Mouse (Mus musculus): ENCODE results near the gene Atp6v0d1. TPM values are rescaled to one million over a fixed set of nuclear protein-coding genes. Genes with fewer than 3 reads are reported as not detected.

The Atp6v0d1 gene
- polyA plus RNA-seq, 1 experiment = 17.4 TPM

DNA sequence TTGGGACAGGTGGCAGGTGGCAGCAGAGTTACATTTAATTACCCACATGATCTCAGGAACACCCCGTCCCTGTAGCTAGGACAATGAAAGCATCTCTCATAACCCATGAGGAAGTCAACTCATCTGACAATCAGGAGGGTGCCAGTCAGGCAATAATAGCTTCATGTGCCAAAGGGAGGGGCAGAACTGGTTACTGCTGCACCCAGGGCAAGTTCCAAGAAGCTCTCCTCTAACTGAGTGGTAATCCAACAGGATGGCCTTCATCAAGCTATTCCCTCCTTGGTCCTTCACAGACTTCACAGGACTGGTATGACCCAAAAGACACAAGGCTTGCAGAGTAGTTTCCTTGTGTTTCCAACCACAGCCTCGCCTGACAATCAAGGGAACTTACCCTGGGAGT, 15.8 kb downstream of the Atp6v0d1 start:
- TF ChIP-seq GATA1 (IDR thresholded peaks at IDR 0.05; ENCODE audit: low read length) = no peak

DNA sequence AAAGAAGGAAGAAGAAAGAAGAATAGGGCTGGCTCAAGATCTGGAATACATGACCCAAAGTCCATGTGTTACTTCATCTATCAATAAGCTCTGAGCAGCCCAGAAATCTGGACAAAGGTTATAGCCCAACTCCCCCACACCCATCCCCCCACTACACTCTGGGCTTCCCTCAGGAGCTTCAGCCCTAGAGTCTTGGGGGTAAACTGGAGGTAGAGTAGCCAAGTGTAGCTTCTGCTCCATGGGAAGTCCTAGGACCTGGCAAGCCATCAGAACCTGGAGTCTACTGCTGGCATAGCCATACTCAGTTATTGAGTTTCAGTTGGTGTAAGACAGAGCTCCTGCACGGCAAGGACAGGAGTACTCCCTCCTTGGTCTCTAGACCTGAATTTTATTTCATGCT, 16.3 kb downstream of the Atp6v0d1 start:
- no peak for TF ChIP-seq GATA1 (IDR thresholded peaks at IDR 0.05; ENCODE audit: low read length)

DNA sequence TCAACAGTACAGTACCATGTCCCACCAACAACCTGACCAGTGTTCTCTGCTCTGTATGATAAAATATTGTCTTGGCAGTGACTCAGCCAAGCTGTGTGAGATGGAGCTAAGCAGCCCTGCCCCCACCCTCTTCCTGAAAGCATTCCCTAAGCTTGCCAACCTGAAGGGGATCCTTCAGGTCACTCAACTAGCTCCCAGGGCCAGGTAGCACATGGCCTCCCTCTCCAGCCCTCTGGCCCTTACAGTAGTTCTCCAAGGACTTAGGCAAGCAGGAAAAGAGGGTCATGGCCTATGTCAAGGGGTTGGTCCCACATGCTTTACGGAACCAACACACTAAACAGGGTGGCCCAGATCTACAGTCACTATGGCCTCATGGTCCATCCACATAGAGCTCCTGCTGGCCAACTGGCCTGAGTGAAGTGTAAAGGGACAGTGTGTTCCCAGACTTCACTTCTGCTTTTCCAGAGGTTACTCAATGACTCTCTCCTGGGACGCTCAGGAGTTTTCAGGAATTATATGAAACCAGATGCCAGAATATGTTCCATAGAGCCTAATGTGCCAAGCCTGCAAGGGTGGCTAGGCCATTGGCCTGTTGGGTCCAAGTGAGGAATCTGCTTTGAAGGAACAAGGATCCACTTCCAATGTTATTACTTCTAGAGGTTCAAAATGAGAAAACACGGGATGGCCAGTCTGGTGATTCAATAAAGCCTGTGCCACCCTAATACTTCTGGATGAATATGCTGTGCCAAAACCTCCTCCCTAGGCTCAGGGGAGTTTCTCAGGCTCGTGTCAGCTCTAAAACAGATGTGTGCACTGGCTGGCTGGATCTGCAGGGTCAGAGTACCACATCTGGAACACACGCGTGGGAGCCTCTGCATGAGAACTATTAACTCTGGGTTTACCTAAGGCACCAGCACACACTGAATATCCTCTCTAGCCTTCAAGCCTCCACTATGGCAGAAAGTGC, 19.2 kb downstream of the Atp6v0d1 start:
- no peak for TF ChIP-seq GATA1 (IDR thresholded peaks at IDR 0.05; ENCODE audit: low read length)

DNA sequence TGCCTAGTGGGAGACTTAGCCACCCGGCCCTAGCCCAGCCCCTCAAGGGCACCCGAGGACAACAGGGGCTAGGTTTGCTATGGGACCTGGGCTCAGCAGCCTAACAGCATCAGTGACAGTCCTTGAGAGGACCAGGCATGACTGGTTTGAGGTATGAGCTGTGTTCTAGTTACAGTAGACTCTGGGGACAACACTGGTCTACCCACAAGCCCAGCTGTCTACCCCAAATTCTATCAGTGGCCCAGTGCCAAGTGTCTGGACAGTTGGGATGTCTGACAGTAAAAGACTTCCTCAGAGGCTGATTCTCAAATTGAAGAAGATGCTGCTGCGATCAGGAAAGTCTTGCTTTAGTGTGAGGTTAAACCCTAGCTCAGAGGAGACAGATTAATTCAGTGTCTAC, 20.6 kb downstream of the Atp6v0d1 start:
- TF ChIP-seq GATA1 (IDR thresholded peaks at IDR 0.05; ENCODE audit: low read length) = no peak

DNA sequence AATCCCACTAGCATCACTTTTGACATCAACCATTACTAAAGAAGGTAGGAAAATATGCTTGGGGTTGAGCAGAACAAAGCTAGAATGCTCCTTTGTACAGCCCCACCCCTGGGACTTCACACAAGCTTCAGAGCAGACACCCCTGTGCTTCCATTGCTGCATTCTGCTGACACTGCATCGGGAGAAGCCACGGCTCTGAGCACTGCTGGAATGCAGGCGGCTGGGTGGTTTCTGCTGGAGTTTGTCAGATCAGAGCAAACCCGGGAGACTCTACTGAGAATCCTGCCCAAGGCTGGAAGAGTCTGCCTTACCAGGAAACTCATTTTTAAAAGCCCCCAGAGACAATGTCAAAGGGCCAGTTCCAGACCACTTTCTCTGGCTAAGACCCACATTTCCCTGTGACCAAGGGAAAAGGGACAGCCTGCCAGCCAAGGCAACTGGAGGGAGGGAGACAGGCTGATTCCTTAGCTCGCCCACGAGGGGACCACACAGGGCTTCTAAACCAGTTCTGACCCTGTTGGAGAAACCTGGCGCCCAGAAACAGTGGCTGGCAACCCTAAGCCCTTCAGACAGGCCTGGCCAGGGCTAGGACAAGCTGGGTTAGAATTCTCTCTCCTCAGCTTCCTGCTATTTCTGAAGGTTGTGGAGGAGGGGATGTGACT, 21.2 kb downstream of the Atp6v0d1 start:
- TF ChIP-seq GATA1 (IDR thresholded peaks at IDR 0.05; ENCODE audit: low read length) = no peak

DNA sequence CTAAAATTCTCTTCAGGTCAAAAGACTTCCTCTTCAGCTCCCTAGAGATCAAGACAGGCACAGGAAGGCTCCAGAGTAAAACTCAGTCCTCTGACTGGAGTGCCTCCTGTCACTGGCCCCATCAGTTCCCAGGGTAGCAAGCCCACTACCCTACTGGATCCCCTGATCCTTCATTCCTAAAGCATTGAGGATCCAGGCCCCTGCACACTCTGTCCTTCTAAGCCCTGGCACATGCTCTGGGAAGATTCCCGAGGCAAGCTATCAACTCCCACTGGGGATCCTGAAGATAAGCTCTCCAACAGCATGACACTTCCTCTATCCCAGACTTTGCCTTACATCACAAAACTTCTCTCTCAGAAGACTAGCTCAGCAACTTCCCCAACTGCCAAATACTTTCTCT, 22.1 kb downstream of the Atp6v0d1 start:
- TF ChIP-seq GATA1 (IDR thresholded peaks at IDR 0.05; ENCODE audit: low read length) = no peak

DNA sequence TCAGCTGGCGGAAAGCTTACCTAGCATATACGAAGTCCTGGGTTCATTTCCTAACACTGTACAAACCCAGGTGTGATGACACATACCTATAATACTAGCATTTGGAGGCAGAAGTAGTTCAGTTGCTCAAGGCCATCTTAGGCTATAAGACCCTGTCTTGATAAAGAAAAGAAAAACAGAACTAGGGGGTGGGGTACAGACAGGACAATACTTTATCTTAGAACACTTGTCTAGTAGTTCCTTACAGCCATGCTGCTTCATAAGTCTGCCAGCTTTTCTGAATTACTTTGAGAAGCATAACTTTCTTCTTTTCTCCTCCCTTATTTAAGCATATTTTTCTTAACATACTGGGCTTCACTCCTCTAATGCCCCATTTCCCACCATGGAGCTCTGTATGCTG, 23.0 kb downstream of the Atp6v0d1 start:
- TF ChIP-seq GATA1 (IDR thresholded peaks at IDR 0.05; ENCODE audit: low read length) = no peak

DNA sequence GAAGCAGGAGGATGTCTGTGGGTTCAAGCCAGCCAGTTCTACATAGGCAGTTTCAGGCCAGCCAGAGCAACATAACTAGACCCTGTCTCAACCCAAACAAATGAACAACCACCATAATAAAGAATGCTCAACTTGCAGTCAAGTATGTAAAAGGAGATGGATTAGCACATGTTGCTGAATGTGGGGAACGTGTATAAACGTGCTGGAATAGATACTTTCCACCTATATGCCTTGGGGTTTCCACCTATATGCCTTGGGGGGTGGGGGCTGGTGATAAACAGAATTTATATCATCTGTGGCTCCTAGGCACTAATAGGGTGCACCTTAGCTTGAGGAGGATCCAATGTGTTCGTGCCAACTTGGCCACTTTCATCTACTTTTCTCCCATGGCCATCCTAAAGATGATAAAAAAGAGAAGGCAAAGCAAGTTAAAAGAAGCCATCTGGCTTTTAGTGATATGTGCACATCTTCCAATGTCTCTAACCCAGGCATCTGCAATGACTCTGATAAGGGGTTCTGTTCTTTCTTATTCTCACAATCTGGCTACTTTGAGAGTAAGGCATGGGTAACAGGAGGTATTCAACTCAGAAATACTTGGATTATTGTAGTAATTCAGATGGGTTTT, 23.7 kb downstream of the Atp6v0d1 start:
- peak; percentile 45 for TF ChIP-seq GATA1 (IDR thresholded peaks at IDR 0.05; ENCODE audit: low read length)

DNA sequence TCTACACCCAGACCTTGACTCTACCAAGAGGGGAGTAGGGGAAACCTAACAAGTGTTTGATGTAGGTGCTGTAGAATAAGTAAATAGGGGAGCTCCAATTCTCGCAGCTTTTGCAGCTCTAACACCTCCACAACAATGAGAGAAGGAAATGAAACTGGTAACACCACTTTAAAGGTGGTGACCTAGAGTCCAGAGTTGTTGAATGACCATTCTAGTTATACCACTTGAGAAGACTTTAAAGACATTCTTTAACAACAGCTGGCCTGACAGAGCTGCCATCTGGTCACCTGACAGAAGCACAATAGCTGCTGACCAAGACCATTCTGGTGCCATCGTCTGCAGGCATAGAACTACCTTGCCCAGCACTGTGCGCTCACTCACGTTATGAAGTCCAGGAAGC, 26.9 kb downstream of the Atp6v0d1 start:
- TF ChIP-seq GATA1 (IDR thresholded peaks at IDR 0.05; ENCODE audit: low read length) = no peak

DNA sequence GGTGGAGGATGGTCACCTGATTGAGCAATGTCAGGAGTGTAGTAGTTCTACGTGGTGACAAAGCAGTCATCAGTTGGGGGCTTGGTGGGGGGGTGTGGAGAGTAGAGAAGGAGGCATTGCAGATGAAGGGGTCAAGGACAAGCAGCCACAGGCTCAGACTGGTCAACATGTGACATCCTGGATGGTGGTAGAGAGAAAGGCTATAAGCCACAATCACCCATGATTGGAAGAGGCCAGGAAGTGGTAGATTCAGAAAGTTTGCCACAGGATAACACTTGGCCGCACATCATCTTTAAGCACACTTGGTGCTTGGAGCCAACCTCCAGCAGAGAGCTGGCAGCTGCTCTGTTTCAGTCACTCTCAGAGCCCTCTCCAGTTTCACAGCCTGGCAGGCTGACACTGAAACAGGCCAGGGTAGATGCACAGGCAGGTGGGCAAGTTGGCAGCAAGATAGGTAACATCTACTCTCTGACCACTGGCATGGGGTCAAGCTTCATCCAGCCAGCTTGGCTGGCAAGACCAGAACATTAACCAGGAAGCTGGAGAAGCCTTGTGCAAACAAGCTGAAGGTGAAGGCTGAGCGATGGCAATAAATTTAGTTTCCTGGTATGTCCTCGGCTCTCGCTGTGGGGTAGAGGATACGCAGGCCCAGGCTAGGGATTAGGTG, 28.7 kb downstream of the Atp6v0d1 start:
- no peak for TF ChIP-seq GATA1 (IDR thresholded peaks at IDR 0.05; ENCODE audit: low read length)

DNA sequence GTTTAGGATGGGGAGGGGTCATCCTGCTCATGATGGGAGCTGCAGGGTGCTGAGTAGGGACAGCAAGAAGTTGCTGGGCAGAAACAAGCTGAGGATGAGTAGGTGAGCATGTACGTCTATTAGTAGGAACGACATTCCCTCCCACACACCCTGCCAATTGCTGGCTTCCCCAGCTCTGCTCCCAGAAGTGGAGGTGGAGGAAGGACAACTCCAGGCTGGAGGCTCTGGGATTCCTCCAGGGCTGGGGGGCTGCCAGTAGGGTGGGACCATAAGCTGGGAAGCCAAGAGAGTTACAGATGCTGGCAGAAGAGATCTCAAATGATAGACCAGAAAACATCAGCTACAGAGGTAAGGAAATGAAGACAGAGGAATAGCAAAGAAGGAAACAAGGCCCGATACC, 29.3 kb downstream of the Atp6v0d1 start:
- TF ChIP-seq GATA1 (IDR thresholded peaks at IDR 0.05; ENCODE audit: low read length) = no peak

DNA sequence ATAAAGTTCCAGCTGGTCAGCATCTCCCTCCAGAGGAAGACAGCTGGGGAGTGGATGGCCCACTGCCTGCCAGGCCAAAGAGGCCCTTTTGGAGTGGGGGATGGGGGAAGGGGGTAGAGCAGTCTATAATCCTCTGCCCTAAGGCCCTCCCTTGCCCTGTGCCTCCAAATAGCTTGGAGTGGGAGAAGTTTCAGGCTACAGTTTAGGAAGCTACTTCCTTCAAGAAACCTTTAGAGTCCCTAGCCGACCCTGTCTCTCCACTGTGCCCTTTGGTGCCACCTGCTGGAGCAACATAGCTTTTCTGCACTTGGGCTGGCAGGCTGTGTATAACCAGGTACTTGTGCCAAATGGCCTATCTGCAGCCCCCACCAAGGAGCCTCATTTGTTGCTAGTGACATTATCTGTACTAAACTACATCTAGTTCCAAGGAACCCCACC, 31.9 kb downstream of the Atp6v0d1 start:
- no peak for TF ChIP-seq GATA1 (IDR thresholded peaks at IDR 0.05; ENCODE audit: low read length)

DNA sequence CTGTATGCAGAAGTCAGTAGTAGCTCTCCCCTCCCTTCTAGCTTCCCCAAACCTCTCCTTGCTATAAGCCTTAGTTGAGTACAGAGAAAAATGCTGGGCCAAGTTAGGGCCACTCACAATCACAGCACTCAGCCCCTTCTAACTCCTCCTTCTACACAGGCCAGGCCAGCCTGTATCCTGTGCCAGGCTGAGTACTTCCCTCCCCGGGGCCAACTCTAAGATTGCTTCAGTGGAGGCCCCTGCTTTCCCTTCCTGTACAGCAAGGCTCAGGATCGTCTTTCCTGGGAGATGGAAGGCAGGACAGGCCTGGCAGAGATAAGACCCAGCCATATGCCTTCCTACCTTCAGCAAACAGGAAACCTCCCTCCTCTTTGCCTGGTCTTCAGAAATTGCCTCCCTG, 32.4 kb downstream of the Atp6v0d1 start:
- TF ChIP-seq GATA1 (IDR thresholded peaks at IDR 0.05; ENCODE audit: low read length) = no peak

DNA sequence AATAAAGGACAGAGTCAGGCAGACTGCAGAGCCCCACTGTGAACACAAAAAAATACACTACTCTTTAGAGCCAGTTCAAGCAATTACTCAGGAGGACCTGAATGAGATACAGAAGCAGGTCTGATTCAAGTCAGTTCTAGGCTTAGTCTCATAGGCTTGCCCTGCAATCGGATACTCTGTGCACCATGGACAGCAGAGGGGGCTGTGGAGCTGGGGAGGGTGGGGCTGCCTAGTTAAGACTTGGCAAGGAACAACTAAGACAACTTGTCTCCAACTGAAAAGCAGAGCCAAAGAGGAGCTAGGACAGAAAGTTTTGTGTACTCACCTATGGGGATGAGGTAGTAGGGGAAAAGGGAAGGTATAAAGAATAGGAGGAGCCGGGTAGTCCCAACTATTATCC, 34.1 kb downstream of the Atp6v0d1 start:
- no peak for TF ChIP-seq GATA1 (IDR thresholded peaks at IDR 0.05; ENCODE audit: low read length)

DNA sequence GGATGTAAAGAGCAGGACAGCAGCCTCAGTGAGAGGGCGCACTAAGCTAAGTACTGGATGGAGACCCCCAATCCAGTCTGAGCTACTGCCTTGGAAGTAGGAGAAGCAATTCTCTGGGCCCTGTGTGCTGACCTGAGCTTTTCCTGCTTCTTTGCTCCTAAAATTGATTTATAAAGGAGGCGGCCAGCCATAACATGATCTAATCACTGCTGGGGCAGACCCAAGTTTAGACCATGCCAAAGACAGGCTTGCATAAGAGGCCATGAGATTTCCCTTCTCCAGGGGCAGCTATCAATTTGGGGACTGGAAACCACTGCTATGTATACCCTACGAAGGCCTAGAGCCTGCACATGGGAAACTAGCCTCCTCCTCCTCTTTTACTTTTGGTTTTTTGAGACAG, 36.6 kb downstream of the Atp6v0d1 start:
- TF ChIP-seq GATA1 (IDR thresholded peaks at IDR 0.05; ENCODE audit: low read length) = no peak

DNA sequence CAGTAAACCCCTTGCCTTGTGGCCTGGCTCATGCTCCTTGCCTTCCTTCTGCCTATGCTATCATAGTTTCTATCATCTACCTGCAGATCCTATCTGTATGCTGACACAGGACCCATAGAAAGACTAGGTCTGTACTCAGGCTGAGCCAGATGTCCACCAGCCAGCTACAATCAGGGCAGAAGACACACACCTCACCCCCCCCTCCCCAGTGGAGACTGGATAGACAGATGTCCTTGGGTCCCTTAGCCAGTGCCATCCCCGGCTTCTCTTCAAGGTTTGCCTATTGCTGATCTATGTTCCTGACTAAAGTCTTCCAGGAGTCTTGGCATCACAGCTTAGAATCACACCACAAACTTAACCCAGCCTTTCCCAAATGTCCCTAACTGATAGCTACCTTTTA, 37.6 kb downstream of the Atp6v0d1 start:
- TF ChIP-seq GATA1 (IDR thresholded peaks at IDR 0.05; ENCODE audit: low read length) = no peak

Measured in G1E-ER4 (cell line).